Mouse (Mus musculus): Measurements from ENCODE around the gene Fggy. TPM values are rescaled to one million over a fixed set of nuclear protein-coding genes. Genes with fewer than 3 reads are reported as not detected.

Fggy gene
- total RNA-seq, 2 experiments from 2014 or later: 15.8 to 21.0 TPM

GRCm38 (mm10) chr4:95750186-95750585 is 192.9 kb downstream of the Fggy start:
- intact Hi-C loops (cut with DNase I): no loop called here

GRCm38 (mm10) chr4:95752538-95753188 is 195.4 kb downstream of the Fggy start:
- intact Hi-C loops (cut with DNase I): no loop called here
- DNase-seq (ENCODE audit: low spot score in 2 of 2): no peak

More at GRCm38 (mm10) chr4:95750186-95750585, 192.9 kb downstream of the Fggy start:
- DNase-seq (ENCODE audit: low spot score in 2 of 2): no peak

GRCm38 (mm10) chr4:95759027-95759731 is 201.9 kb downstream of the Fggy start:
- no peak for DNase-seq (ENCODE audit: low spot score in 2 of 2)
- intact Hi-C loops (cut with DNase I): no loop called here

- intact Hi-C loops (cut with DNase I): no loop called here
- no peak for DNase-seq (ENCODE audit: low spot score in 2 of 2)
These were observed 208.1 kb downstream of the Fggy start for GRCm38 (mm10) chr4:95765359-95765758.

GRCm38 (mm10) chr4:95770469-95770868 is 213.2 kb downstream of the Fggy start:
- intact Hi-C loops (cut with DNase I): no loop called here

GRCm38 (mm10) chr4:95771542-95771941 is 214.2 kb downstream of the Fggy start:
- no peak for DNase-seq (ENCODE audit: low spot score in 2 of 2)
- intact Hi-C loops (cut with DNase I): no loop called here

More at GRCm38 (mm10) chr4:95770469-95770868, 213.2 kb downstream of the Fggy start:
- DNase-seq (ENCODE audit: low spot score in 2 of 2): no peak

- intact Hi-C loops (cut with DNase I): no loop called here
These were observed 214.6 kb downstream of the Fggy start for GRCm38 (mm10) chr4:95771945-95772344.

GRCm38 (mm10) chr4:95772663-95773062 is 215.4 kb downstream of the Fggy start:
- intact Hi-C loops (cut with DNase I): no loop called here
- no peak for DNase-seq (ENCODE audit: low spot score in 2 of 2)

More at GRCm38 (mm10) chr4:95771945-95772344, 214.6 kb downstream of the Fggy start:
- no peak for DNase-seq (ENCODE audit: low spot score in 2 of 2)

GRCm38 (mm10) chr4:95775574-95775973 is 218.3 kb downstream of the Fggy start:
- intact Hi-C loops (cut with DNase I): no loop called here

GRCm38 (mm10) chr4:95777839-95778238 is 220.5 kb downstream of the Fggy start:
- no peak for DNase-seq (ENCODE audit: low spot score in 2 of 2)
- intact Hi-C loops (cut with DNase I): no loop called here

More at GRCm38 (mm10) chr4:95775574-95775973, 218.3 kb downstream of the Fggy start:
- DNase-seq (ENCODE audit: low spot score in 2 of 2): no peak

- intact Hi-C loops (cut with DNase I): no loop called here
These were observed 221.2 kb downstream of the Fggy start for GRCm38 (mm10) chr4:95778528-95778927.

GRCm38 (mm10) chr4:95784146-95784895 is 227.0 kb downstream of the Fggy start:
- DNase-seq (ENCODE audit: low spot score in 2 of 2): no peak
- intact Hi-C loops (cut with DNase I): no loop called here

More at GRCm38 (mm10) chr4:95778528-95778927, 221.2 kb downstream of the Fggy start:
- no peak for DNase-seq (ENCODE audit: low spot score in 2 of 2)

GRCm38 (mm10) chr4:95787609-95788008 is 230.3 kb downstream of the Fggy start:
- no peak for DNase-seq (ENCODE audit: low spot score in 2 of 2)
- intact Hi-C loops (cut with DNase I): no loop called here

- intact Hi-C loops (cut with DNase I): no loop called here
- no peak for DNase-seq (ENCODE audit: low spot score in 2 of 2)
These were observed 231.6 kb downstream of the Fggy start for GRCm38 (mm10) chr4:95788867-95789266.

- DNase-seq (ENCODE audit: low spot score in 2 of 2): no peak
- intact Hi-C loops (cut with DNase I): no loop called here
These were observed 234.7 kb downstream of the Fggy start for GRCm38 (mm10) chr4:95791913-95792475.

- no peak for DNase-seq (ENCODE audit: low spot score in 2 of 2)
- intact Hi-C loops (cut with DNase I): no loop called here
These were observed 236.5 kb downstream of the Fggy start for GRCm38 (mm10) chr4:95793647-95794328.

- intact Hi-C loops (cut with DNase I): no loop called here
- DNase-seq (ENCODE audit: low spot score in 2 of 2): no peak
These were observed 237.3 kb downstream of the Fggy start for GRCm38 (mm10) chr4:95794651-95795050.

- no peak for DNase-seq (ENCODE audit: low spot score in 2 of 2)
- intact Hi-C loops (cut with DNase I): no loop called here
These were observed 238.0 kb downstream of the Fggy start for GRCm38 (mm10) chr4:95795283-95795682.

- intact Hi-C loops (cut with DNase I): no loop called here
- no peak for DNase-seq (ENCODE audit: low spot score in 2 of 2)
These were observed 262.3 kb downstream of the Fggy start for GRCm38 (mm10) chr4:95819650-95820049.
